Mouse (Mus musculus) stomach, embryonic 15.5 days (tissue): Measurements from ENCODE around the gene Gm10799. TPM values are rescaled to one million over a fixed set of nuclear protein-coding genes. Genes with fewer than 3 reads are reported as not detected.

ENCODE experiments used
- ATAC-seq: fragments of 200-750 bp; cut with Nextera tagmentation; 2 replicates; pipeline ENCODE4 v1.8.0; 2017; ENCODE audit warnings: low read depth, moderate number of reproducible peaks, moderate TSS enrichment; ENCODE audit not compliant: insufficient read depth, low FRiP score
- H3K27ac ChIP-seq: fragments of 300-500 bp; sonication (generic); 2 replicates; pipeline ENCODE4 v1.5.1; 2015; ENCODE audit warnings: mild to moderate bottlenecking, inconsistent platforms
- H3K27me3 ChIP-seq: fragments of 300-500 bp; sonication (generic); replicated peaks from 2 replicates; pipeline ENCODE4 v1.6.1; 2015; ENCODE audit warnings: inconsistent platforms
- H3K36me3 ChIP-seq: fragments of 300-500 bp; sonication (generic); 2 replicates; pipeline ENCODE4 v1.6.1; 2015; ENCODE audit warnings: inconsistent platforms
- H3K4me1 ChIP-seq: fragments of 300-500 bp; sonication (generic); 2 replicates; pipeline ENCODE4 v1.6.1; 2015; ENCODE audit warnings: inconsistent platforms
- H3K4me2 ChIP-seq: fragments of 300-500 bp; sonication (generic); 2 replicates; pipeline ENCODE4 v1.6.1; 2015; ENCODE audit warnings: mild to moderate bottlenecking, inconsistent platforms
- H3K4me3 ChIP-seq: fragments of 300-500 bp; sonication (generic); replicated peaks from 2 replicates; pipeline ENCODE4 v1.5.1; 2015; ENCODE audit warnings: inconsistent platforms
- H3K9ac ChIP-seq: fragments of 300-500 bp; sonication (generic); 2 replicates; pipeline ENCODE4 v1.6.1; 2015; ENCODE audit warnings: inconsistent platforms
- H3K9me3 ChIP-seq: fragments of 300-500 bp; sonication (generic); 2 replicates; pipeline ENCODE4 v1.6.1; 2016; ENCODE audit warnings: inconsistent platforms
- WGBS: fragments of 180-500 bp; shearing (Covaris S2); methylation state at CpG from one replicate; pipeline ENCODE4 v1.1.7; 2015; 5-methylcytosine and 5-hydroxymethylcytosine counted together
- polyA plus RNA-seq: library from polyadenylated mRNA; unstranded; fragments of >200 nt; fragmentation: Nextera tagmentation; extraction: Ambion mirVana; gene quantifications from 2 replicates; pipeline ENCODE4 v1.2.1, GENCODE M21; 2015

Gene Gm10799
- polyA plus RNA-seq, 1 experiment from 2014 or later, result not detected

- 80% methylated on average over 6 of the region's 6 CpGs for WGBS
- no peaks in the 10 kb centered on the region for H3K4me1 ChIP-seq
- H3K27ac ChIP-seq, result no peak overlapping the region
- H3K9me3 ChIP-seq, result no peaks in the 10 kb centered on the region
- no peak overlapping the region for H3K9ac ChIP-seq
- ATAC-seq, result no peak
- H3K27me3 ChIP-seq, result no peaks in the 10 kb centered on the region
- no peak overlapping the region for H3K4me3 ChIP-seq
- peaks cover 15% of the 10 kb centered on the region; the same call in 1 of the 2 replicates for H3K36me3 ChIP-seq
- H3K4me2 ChIP-seq, result no peak overlapping the region
Observed at GRCm38 (mm10) chr2:104035595-104035994, 32.8 kb downstream of the Gm10799 start.

- Histone ChIP-seq H3K27ac (no peak overlapping the region), H3K4me2 (no peak overlapping the region), H3K36me3 (peaks cover 15% of the 10 kb centered on the region; the same call in 1 of the 2 replicates), H3K9ac (no peak overlapping the region), H3K4me1 (no peaks in the 10 kb centered on the region), H3K27me3 (no peaks in the 10 kb centered on the region), H3K9me3 (no peaks in the 10 kb centered on the region), H3K4me3 (no peak overlapping the region)
- WGBS, result 32% methylated on average over 3 of the region's 3 CpGs
- no peak for ATAC-seq
Observed at GRCm38 (mm10) chr2:104034832-104035472, 33.4 kb downstream of the Gm10799 start.

- Histone ChIP-seq H3K36me3 (peaks cover 11% of the 10 kb centered on the region; the same call in 1 of the 2 replicates), H3K27ac (no peak overlapping the region), H3K4me2 (no peak overlapping the region), H3K9me3 (no peaks in the 10 kb centered on the region), H3K27me3 (no peaks in the 10 kb centered on the region), H3K9ac (no peak overlapping the region), H3K4me1 (peaks cover 11% of the 10 kb centered on the region; the same call in 1 of the 2 replicates), H3K4me3 (no peak overlapping the region)
- 93% methylated on average over 3 of the region's 3 CpGs for WGBS
- no peak for ATAC-seq
Observed at GRCm38 (mm10) chr2:104032056-104032455, 36.3 kb downstream of the Gm10799 start.

- no peak overlapping the region for H3K27ac ChIP-seq
- no peaks in the 10 kb centered on the region for H3K9me3 ChIP-seq
- H3K27me3 ChIP-seq, result no peaks in the 10 kb centered on the region
- WGBS, result 74% methylated on average over 3 of the region's 3 CpGs
- H3K36me3 ChIP-seq, result peaks cover 9% of the 10 kb centered on the region; the same call in 1 of the 2 replicates
- H3K4me3 ChIP-seq, result no peak overlapping the region
- ATAC-seq, result no peak
- H3K9ac ChIP-seq, result no peak overlapping the region
- no peak overlapping the region for H3K4me2 ChIP-seq
- H3K4me1 ChIP-seq, result peaks cover 11% of the 10 kb centered on the region; the same call in 1 of the 2 replicates
Observed at GRCm38 (mm10) chr2:104030381-104030780, 38.0 kb downstream of the Gm10799 start.

- WGBS, result 60% methylated on average over 2 of the region's 2 CpGs
- peaks cover 11% of the 10 kb centered on the region; the same call in 1 of the 2 replicates for H3K4me1 ChIP-seq
Observed at GRCm38 (mm10) chr2:104029074-104029473, 39.3 kb downstream of the Gm10799 start.

GRCm38 (mm10) chr2:104028139-104028723 lies 40.1 kb downstream of the Gm10799 start, which contains the start of gene 4931422A03Rik:
4931422A03Rik (minus strand) TSS chr2:104028361.
- no peak; the same call in 1 of the 2 replicates for ATAC-seq
- Histone ChIP-seq H3K27me3 (no peaks in the 10 kb centered on the region), H3K4me2 (peak within 1 kb of the TSS; percentile 72), H3K9me3 (no peaks in the 10 kb centered on the region), H3K4me1 (peaks cover 11% of the 10 kb centered on the region; the same call in 1 of the 2 replicates), H3K9ac (peak within 1 kb of the TSS; percentile 92), H3K36me3 (peaks cover 3% of the 10 kb centered on the region; the same call in 1 of the 2 replicates), H3K4me3 (peak within 1 kb of the TSS; percentile 94), H3K27ac (peak within 1 kb of the TSS; percentile 5)
- WGBS, result under 1% methylated on average over 32 of the region's 32 CpGs

More at GRCm38 (mm10) chr2:104029074-104029473, 39.3 kb downstream of the Gm10799 start:
- no peak for ATAC-seq
- Histone ChIP-seq H3K9me3 (no peaks in the 10 kb centered on the region), H3K4me2 (peak overlapping the region; percentile 72), H3K27me3 (no peaks in the 10 kb centered on the region), H3K36me3 (peaks cover 7% of the 10 kb centered on the region; the same call in 1 of the 2 replicates), H3K9ac (no peak overlapping the region), H3K27ac (no peak overlapping the region; the same call in 1 of the 2 replicates), H3K4me3 (peak overlapping the region; percentile 94)

GRCm38 (mm10) chr2:104027458-104028138 lies 40.8 kb downstream of the Gm10799 start, which contains the start of gene Fbxo3:
Fbxo3 (plus strand) TSS chr2:104027721.
- H3K27me3 ChIP-seq, result no peaks in the 10 kb centered on the region
- H3K36me3 ChIP-seq, result peaks cover 3% of the 10 kb centered on the region; the same call in 1 of the 2 replicates
- peak within 1 kb of the TSS; percentile 5 for H3K27ac ChIP-seq
- WGBS, result under 1% methylated on average over 42 of the region's 44 CpGs
- peak; percentile 95 for ATAC-seq
- H3K4me2 ChIP-seq, result peak within 1 kb of the TSS; percentile 72
- H3K9me3 ChIP-seq, result no peaks in the 10 kb centered on the region
- peaks cover 11% of the 10 kb centered on the region; the same call in 1 of the 2 replicates for H3K4me1 ChIP-seq
- peak within 1 kb of the TSS; percentile 94 for H3K4me3 ChIP-seq
- peak within 1 kb of the TSS; percentile 92 for H3K9ac ChIP-seq

- WGBS, result 93% methylated on average over 4 of the region's 4 CpGs
- H3K27ac ChIP-seq, result no peak overlapping the region
- no peak overlapping the region for H3K4me3 ChIP-seq
- peaks cover 9% of the 10 kb centered on the region; the same call in 1 of the 2 replicates for H3K4me1 ChIP-seq
- H3K27me3 ChIP-seq, result no peaks in the 10 kb centered on the region
- H3K36me3 ChIP-seq, result no peaks in the 10 kb centered on the region
- H3K9ac ChIP-seq, result no peak overlapping the region
- H3K9me3 ChIP-seq, result no peaks in the 10 kb centered on the region
- H3K4me2 ChIP-seq, result no peak overlapping the region
- ATAC-seq, result no peak
Observed at GRCm38 (mm10) chr2:104024656-104025055, 43.7 kb downstream of the Gm10799 start.

- H3K27me3 ChIP-seq, result no peaks in the 10 kb centered on the region
- ATAC-seq, result no peak
- no peak overlapping the region for H3K9ac ChIP-seq
- H3K4me1 ChIP-seq, result peaks cover 3% of the 10 kb centered on the region; the same call in 1 of the 2 replicates
- no peak overlapping the region for H3K4me2 ChIP-seq
- 79% methylated on average over 7 of the region's 7 CpGs for WGBS
- no peak overlapping the region for H3K4me3 ChIP-seq
- no peak overlapping the region for H3K27ac ChIP-seq
- no peaks in the 10 kb centered on the region for H3K9me3 ChIP-seq
- H3K36me3 ChIP-seq, result no peaks in the 10 kb centered on the region
Observed at GRCm38 (mm10) chr2:104023096-104023495, 45.3 kb downstream of the Gm10799 start.
